Mouse (Mus musculus): ENCODE data around the gene Selenom. TPM values are rescaled to one million over a fixed set of nuclear protein-coding genes. Genes with fewer than 3 reads are reported as not detected.

Selenom gene
- total RNA-seq, 2 experiments from 2014 or later, result 40.6 to 44.9 TPM

- no peak for DNase-seq (ENCODE audit: low spot score)
- intact Hi-C loops (cut with DNase I), result no loop called here
These were observed 5.1 kb upstream of the Selenom start for GRCm38 (mm10) chr11:3509181-3510085.

- DNase-seq (ENCODE audit: low spot score), result no peak
- intact Hi-C loops (cut with DNase I), result no loop called here
These were observed 4.2 kb upstream of the Selenom start for GRCm38 (mm10) chr11:3510321-3510720.

DNA sequence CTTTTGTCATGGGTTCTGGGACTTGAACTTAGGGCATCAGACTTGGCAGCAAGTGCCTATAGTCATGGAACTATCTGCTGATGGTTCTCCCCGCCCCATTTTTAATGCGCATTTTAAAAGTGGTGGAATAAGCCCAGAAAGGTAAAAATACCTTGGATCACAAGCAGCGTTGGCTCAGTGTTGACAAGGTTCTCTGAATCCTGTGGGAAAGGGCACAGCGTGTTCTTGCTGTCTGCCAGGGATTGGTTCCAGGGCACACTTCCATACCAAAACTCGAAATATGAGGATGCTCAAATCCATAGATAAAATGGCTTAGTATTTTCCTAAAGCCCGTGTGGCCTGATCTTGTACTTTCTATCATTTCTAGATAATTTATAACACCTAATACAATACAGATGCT is 1.2 kb upstream of the Selenom start:
- DNase-seq (ENCODE audit: low spot score), result no peak
- intact Hi-C loops (cut with DNase I), result loop anchor here (2.0 kb wide), 1 partner anchor 126 kb away; no protein-coding TSS in a partner anchor

DNA sequence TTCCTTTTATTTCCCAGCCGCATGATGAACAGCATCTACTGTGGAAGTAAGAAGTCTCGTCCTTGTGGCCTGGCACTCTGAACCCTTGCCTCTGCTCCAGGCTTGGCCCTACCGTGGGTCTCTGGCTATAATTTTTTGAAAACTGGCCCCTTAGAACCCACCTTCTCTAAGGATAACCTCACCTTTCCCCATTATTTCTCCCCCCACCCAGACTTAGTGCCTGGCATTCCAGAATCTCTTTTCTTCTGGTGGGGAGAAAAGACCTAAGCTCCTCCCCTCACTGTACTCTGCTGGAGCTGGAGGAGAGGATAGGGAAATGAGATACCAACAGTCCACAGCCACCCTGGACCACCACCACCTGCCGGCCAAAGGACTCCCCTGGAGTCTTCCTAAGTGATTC is 732 bp downstream of the Selenom start:
- intact Hi-C loops (cut with DNase I), result no loop called here
- no peak for DNase-seq (ENCODE audit: low spot score)

DNA sequence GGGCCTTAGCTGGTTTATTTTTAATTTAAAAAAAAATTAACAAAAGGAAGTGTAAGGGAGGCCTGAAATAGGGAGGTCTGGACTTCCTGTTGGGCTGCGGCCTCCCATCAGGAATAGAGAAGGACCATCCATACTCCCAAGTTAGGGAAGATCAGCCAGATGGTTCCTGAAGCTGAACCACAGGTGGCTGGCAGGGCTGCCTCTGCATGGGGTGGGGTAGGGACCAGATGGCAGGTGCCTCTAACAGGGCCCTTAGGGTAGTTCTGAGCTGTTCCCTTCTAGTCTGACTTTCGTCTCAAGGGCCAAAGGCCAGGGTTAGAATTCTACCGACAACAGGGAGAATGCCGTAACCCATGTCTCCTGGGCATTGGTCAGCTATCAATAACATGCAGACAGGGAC is 1.2 kb downstream of the Selenom start:
- intact Hi-C loops (cut with DNase I), result no loop called here
- no peak for DNase-seq (ENCODE audit: low spot score)

DNA sequence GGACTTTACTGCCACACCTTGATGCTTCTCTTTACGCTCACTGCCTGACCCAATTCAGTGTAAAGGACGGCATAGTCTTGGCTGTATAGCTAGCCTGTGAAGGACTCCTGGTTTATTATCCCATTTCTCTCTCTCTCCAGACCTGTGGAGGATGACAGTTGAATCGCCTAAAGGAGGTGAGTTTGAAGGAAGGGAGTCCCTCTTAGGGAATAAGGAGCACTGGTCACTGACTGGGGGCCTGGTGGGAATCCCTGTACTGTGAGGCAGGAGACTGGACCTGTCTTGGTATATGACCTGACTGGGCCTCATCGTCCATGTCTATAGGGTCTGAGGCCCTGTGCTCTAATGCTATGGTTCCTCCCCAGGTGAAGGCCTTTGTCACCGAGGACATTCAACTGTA is 1.6 kb downstream of the Selenom start:
- intact Hi-C loops (cut with DNase I), result no loop called here
- no peak for DNase-seq (ENCODE audit: low spot score)

DNA sequence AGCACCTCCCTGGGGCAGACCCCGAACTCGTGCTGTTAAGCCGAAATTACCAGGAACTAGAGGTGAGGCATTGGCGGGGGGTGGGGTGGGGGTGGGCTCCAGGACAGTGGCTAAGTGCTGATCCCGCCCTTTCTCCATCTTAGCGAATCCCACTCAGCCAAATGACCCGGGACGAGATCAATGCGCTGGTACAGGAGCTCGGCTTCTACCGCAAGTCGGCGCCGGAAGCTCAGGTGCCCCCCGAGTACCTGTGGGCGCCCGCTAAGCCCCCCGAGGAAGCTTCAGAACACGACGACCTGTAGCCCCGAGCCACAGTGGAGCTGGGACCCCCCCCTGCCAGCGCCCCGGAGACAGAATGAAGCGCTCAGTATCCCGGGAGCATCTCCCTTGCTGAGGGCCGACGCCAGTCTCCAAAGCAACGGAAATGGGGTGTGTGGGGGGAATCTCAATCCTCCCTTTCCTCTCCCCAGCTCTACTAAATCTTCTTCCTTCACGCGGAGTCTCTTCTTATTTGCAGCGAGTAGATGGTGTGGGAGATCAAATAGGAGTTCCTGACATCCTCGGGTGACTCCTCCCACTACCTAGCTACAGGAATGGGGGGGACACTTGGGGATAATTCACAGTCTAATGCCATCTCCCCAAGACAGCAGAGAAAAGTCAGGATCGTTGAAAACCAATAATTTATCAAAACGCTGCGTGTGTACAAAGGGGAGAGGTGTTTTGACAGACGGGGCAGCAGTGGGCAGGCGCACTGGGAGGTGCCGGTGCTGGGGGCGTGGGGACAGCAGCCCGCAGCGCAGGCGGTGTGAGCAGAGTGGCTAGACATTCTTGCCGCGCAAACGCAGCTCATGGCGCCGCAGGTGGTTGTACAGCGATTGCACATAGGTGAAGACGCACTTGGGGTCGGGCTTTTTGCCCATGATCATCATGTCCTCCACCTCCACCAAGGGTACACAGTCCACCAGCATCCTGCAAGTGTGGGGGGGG is 2.7 kb downstream of the Selenom start:
- no peak for DNase-seq (ENCODE audit: low spot score)
- intact Hi-C loops (cut with DNase I), result no loop called here

DNA sequence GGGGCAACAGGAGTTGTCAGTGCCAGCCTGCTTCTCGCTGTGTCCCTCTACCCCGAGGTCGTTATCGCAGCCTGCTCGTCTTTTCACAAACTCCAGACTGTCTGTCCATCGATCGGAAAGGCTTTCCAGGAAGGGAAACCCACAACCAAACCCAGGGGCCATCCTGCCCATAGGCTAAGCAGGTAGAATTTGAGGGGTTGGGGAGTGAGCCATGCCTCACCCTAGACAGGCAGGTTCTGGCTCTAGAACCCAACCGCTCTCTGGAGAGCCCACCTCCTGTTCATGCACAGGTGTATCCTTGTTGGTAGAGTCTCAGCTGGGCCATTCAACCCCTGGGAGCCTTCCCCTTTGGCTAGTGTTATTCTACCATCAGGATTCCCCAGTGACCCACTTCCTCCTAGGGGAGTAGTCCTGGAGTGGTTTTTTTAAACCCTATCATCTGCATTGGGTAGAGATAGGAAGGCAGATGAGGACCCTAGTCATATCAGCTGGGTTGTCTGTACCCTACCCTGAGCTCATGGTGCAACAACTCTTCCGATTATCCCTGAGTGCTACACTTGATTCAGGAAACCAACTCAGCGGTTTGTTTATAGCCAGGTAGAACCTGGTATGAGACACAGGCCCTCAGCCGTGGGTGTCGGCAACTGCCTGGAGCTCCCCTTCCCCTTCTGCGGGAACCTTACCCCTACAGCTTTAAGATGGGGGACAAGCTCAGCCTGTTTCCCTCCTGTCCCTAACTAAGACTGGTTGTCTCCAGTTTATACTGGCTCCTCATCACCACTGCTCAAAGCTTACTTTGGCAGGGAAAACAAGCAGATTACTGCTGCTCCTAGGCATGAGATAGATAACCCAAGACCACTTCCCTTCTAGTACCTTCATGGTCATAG is 3.6 kb downstream of the Selenom start:
- intact Hi-C loops (cut with DNase I), result no loop called here

DNA sequence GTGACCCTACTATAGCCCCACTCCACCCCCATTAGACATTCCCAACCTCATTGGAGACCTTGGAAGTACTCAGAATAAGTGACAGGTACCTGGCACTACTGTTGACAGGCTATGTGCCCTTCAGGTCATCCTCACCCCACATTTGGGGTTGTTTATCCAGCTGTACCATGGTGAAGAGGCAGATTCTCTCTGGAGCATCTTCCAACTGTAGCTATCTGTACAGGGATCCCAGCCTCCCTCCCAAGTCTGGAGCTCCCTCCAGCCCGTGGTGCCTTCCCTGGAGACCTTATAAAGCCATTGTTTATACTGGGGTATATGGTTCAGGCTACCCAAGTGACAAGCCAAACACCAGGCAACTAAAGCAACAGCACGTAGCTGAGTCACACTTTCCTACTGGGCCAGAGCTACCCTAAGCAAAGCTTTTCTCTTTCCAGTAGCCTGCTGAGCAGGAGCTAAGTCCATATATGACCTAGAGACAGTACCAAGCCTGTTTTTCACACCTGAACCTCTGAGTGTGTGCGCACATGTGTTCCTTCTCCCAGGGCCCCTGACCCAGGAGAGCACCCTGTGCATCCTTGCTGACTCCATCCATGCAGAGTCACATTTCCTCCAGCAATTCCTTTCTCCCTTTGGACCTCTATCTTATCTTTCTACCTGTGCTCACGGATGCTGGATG is 4.7 kb downstream of the Selenom start:
- no peak for DNase-seq (ENCODE audit: low spot score)
- intact Hi-C loops (cut with DNase I), result no loop called here

More for the DNA sequence above, 3.6 kb downstream of the Selenom start:
- DNase-seq (ENCODE audit: low spot score), result no peak

- intact Hi-C loops (cut with DNase I), result no loop called here
- DNase-seq (ENCODE audit: low spot score), result no peak
These were observed 5.4 kb downstream of the Selenom start for GRCm38 (mm10) chr11:3519756-3520398.

DNA sequence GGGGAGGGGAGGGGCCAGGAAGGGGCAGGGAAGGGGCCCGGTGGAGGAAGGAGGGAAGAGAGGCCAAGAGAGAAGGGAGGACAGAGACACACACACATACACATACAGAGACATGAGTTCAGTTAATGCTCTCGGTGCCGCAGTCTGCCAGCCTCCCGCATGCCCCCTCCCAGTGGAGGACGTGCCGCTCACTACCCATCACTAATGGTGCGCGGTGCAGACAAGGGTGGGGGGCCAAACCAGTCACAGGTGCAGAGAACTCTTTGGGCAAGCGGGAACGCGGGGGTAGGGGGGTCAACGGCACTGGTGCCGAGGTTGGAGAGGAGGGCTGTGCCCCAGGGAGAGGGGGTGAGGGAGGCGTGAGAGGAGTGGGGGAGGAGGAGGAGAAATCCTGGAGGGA is 6.4 kb downstream of the Selenom start:
- DNase-seq (ENCODE audit: low spot score), result no peak
- intact Hi-C loops (cut with DNase I), result no loop called here

DNA sequence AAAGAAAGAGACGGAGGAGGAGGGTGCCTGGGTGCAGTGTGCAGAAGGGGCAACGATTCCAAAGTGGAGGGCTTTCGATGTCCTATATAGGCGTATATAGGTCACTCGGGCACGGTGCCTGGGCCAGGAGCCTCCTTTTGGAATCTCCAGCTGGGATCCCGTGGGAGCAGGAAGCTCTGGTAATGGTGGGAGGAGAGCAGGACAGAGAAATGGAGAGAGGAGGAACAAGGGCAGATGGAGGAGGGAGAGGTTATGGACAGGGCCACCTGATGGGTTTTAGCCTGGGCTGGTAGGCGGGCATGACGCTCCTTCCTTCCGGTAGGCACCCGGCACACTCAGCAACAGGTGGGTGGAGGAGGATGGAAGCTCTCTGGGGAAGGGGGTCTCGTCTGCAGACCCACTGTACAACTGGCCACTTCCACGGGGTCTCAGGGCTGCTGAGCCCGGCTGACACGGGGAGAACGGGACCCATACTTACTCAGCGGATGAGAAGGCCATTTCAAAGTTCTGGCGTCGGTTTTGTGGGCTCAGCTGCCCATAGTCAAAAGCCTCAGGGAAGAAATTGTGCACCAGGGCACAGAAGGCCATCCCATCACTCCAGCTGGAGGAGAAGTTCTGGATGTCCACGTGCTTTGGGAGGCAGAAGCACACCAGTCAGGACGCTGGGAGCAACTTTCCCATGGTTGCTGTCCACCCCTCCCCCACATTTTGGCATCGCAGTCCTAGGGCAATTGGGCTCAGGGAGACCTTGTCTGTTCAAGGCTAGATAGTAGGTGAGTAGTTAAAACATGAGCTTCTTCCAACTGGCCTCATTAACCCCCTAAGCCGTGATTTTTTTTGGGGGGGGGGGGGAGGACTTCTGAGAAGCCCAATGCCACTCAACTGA is 7.1 kb downstream of the Selenom start:
- intact Hi-C loops (cut with DNase I), result no loop called here
- DNase-seq (ENCODE audit: low spot score), result no peak

GRCm38 (mm10) chr11:3522285-3523000 is 8.0 kb downstream of the Selenom start:
- intact Hi-C loops (cut with DNase I), result no loop called here
- no peak for DNase-seq (ENCODE audit: low spot score)

GRCm38 (mm10) chr11:3523840-3524582 is 9.5 kb downstream of the Selenom start:
- no peak for DNase-seq (ENCODE audit: low spot score)
- intact Hi-C loops (cut with DNase I), result no loop called here

GRCm38 (mm10) chr11:3525560-3525959 is 11.1 kb downstream of the Selenom start:
- no peak for DNase-seq (ENCODE audit: low spot score)
- intact Hi-C loops (cut with DNase I), result no loop called here

DNA sequence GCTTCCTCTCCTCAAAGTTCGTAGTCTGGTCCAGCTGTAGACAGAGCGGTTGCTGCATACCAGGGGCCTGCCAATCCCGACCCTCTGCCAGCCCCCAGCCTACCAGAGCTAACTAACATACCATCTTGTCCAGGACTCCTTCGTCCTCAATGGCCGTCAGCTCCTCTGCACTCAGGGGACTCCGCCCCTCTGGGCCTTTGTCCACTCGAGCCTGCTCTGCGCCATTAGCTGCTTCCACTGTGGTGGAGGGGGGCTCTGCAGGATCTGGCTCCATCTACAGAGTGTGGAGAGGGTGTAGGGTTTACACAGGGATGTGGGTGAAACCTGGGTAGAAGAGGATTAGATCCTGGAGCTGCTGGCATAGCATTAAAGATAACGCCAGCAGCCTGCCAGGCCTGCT is 11.7 kb downstream of the Selenom start:
- intact Hi-C loops (cut with DNase I), result no loop called here
- no peak for DNase-seq (ENCODE audit: low spot score)
